Mouse (Mus musculus) liver, embryonic 16.5 days (tissue): ENCODE measurements at regions not wholly inside any gene's neighbourhood (a gene's known extent, or its start where the extent isn't known, plus 50 kb on each side); places are given as distances from the start of the nearest gene placed in this dataset.
"Not testable (repeated sequence)": the region's sequence is repeated elsewhere in the genome, so short reads cannot be mapped to it uniquely, and the experiment has no call there.

Source experiments
- ATAC-seq: fragments of 200-750 bp; cut with Nextera tagmentation; 2 replicates; pipeline ENCODE4 v1.8.0; 2017; ENCODE audit warnings: low read depth, mild to moderate bottlenecking, moderate number of reproducible peaks, moderate library complexity
- H3K27ac ChIP-seq: fragments of 300-500 bp; sonication (generic); 2 replicates; pipeline ENCODE4 v1.5.1; 2014; ENCODE audit warnings: mild to moderate bottlenecking, low read length
- H3K27me3 ChIP-seq: fragments of 300-500 bp; sonication (generic); 2 replicates; pipeline ENCODE4 v1.6.1; 2014; ENCODE audit warnings: low read depth, low read length, mixed read lengths; ENCODE audit not compliant: control insufficient read depth, insufficient read depth
- H3K36me3 ChIP-seq: fragments of 300-500 bp; sonication (generic); 2 replicates; pipeline ENCODE4 v1.6.1; 2014; ENCODE audit warnings: mild to moderate bottlenecking; ENCODE audit not compliant: control insufficient read depth, insufficient read depth
- H3K4me1 ChIP-seq: fragments of 300-500 bp; sonication (generic); 2 replicates; pipeline ENCODE4 v1.6.1; 2014; ENCODE audit warnings: low read depth, low read length, mixed read lengths; ENCODE audit not compliant: control insufficient read depth
- H3K4me2 ChIP-seq: fragments of 300-500 bp; sonication (generic); 2 replicates; pipeline ENCODE4 v1.6.1; 2014; ENCODE audit warnings: low read depth, low read length, mixed read lengths
- H3K4me3 ChIP-seq: fragments of 300-500 bp; sonication (generic); 2 replicates; pipeline ENCODE4 v1.5.1; 2014; ENCODE audit warnings: low read depth, mild to moderate bottlenecking, low read length
- H3K9ac ChIP-seq: fragments of 300-500 bp; sonication (generic); 2 replicates; pipeline ENCODE4 v1.6.1; 2014; ENCODE audit warnings: low read depth, low read length
- H3K9me3 ChIP-seq: fragments of 300-500 bp; sonication (generic); replicated peaks from 2 replicates; pipeline ENCODE4 v1.6.1; 2016; ENCODE audit warnings: low read length; ENCODE audit not compliant: control insufficient read depth
- WGBS: fragments of 180-500 bp; shearing (Covaris S2); extraction: QIAGEN DNeasy Blood & Tissue Kit; methylation state at CpG from one replicate; pipeline ENCODE4 v1.1.7; 2014; ENCODE audit not compliant: insufficient replicate concordance; 5-methylcytosine and 5-hydroxymethylcytosine counted together

DNA sequence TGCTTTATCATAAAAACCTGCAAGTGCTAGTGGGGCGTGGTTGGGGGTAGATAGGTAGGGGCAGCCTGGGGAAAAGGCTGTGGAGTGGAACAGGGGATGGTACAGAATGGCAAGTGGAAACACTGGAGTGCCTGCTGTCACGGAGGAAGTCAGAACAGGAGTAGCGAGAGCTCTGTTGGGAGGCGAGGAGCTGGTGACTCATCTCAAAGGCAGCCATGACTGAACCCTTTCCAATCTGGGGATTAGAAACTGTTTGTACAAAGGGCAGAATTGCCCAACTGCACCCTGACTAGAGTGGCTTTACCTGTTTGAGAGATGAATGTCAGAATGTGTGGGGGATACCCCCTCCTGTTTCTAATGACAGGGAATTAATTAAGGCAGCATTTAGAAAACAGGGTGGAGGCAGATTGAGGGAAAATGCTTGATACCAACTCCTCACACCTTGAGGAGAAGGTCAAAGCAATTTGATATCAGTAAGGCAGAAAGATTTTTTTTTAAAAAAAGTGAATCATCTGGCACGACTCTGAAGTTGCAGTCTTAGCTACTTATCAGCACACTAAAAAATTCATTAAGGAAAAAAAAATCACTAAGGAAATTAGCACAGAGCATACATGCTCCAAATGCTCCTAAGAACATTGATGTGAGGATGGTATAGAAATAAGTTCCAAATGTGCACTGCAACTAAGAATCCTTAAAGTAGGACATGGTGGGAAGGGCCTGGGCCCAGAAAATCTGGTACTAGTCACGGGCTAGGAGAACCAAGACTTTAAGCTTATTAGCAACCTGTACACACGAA is 54.7 kb upstream of the Usp25 start:
- no peak for ATAC-seq
- Histone ChIP-seq H3K9me3 (no peaks in the 10 kb centered on the region), H3K36me3 (no peaks in the 10 kb centered on the region), H3K9ac (no peak overlapping the region), H3K4me1 (no peaks in the 10 kb centered on the region), H3K27me3 (no peaks in the 10 kb centered on the region), H3K4me3 (no peak overlapping the region), H3K4me2 (no peak overlapping the region), H3K27ac (no peak overlapping the region)
- 50% methylated on average over 7 of the region's 7 CpGs for WGBS

GRCm38 (mm10) chr16:76957491-76957890 is 56.0 kb upstream of the Usp25 start:
- Histone ChIP-seq H3K9ac (no peak overlapping the region), H3K27ac (no peak overlapping the region), H3K4me3 (no peak overlapping the region), H3K4me1 (no peaks in the 10 kb centered on the region), H3K36me3 (no peaks in the 10 kb centered on the region), H3K27me3 (no peaks in the 10 kb centered on the region), H3K4me2 (no peak overlapping the region), H3K9me3 (no peaks in the 10 kb centered on the region)
- 64% methylated on average over 3 of the region's 3 CpGs for WGBS
- ATAC-seq: no peak

DNA sequence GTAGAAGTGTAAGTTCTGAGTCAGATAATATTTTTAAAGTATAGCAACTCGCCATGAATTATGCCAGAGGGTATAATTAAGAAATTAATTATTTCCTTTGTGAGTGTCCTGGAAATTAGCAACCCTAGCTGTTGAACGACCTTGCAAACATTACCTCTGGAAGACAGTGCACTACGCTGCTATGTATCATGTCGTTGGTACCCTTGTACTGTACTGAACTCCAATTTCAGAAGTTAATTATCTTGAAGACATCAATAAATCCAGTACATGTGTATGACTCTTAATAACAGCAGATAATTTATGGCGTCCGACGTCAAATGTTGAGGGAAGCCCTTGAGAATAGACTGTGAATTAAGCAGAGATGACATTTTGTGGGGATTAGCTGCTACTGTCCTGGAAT is 56.4 kb upstream of the Usp25 start:
- H3K4me2 ChIP-seq: no peak overlapping the region
- H3K9me3 ChIP-seq: no peaks in the 10 kb centered on the region
- H3K27ac ChIP-seq: no peak overlapping the region
- H3K36me3 ChIP-seq: no peaks in the 10 kb centered on the region
- H3K4me3 ChIP-seq: no peak overlapping the region
- WGBS: 74% methylated on average over 7 of the region's 7 CpGs
- ATAC-seq: no peak
- no peak overlapping the region for H3K9ac ChIP-seq
- no peaks in the 10 kb centered on the region for H3K27me3 ChIP-seq
- no peaks in the 10 kb centered on the region for H3K4me1 ChIP-seq

- Histone ChIP-seq H3K4me1 (no peaks in the 10 kb centered on the region), H3K4me3 (no peak overlapping the region), H3K4me2 (no peak overlapping the region), H3K9ac (no peak overlapping the region), H3K27ac (no peak overlapping the region), H3K36me3 (no peaks in the 10 kb centered on the region), H3K9me3 (no peaks in the 10 kb centered on the region), H3K27me3 (no peaks in the 10 kb centered on the region)
- ATAC-seq: no peak
- whole genome bisulfite sequencing: 75% methylated on average over 10 of the region's 10 CpGs
These were observed 62.5 kb upstream of the Usp25 start for GRCm38 (mm10) chr16:76950836-76951486.

GRCm38 (mm10) chr16:76947011-76947410 is 66.5 kb upstream of the Usp25 start:
- Histone ChIP-seq H3K36me3 (no peaks in the 10 kb centered on the region), H3K4me3 (no peak overlapping the region), H3K4me1 (no peaks in the 10 kb centered on the region), H3K9me3 (no peaks in the 10 kb centered on the region), H3K27me3 (no peaks in the 10 kb centered on the region), H3K9ac (no peak overlapping the region), H3K4me2 (no peak overlapping the region), H3K27ac (no peak overlapping the region)
- WGBS: 59% methylated on average over 5 of the region's 5 CpGs
- no peak for ATAC-seq

GRCm38 (mm10) chr16:76938128-76938527 is 75.4 kb upstream of the Usp25 start:
- Histone ChIP-seq H3K4me2 (no peak overlapping the region), H3K27ac (no peak overlapping the region), H3K27me3 (no peaks in the 10 kb centered on the region), H3K4me1 (no peaks in the 10 kb centered on the region), H3K36me3 (no peaks in the 10 kb centered on the region), H3K9ac (no peak overlapping the region), H3K4me3 (no peak overlapping the region), H3K9me3 (no peaks in the 10 kb centered on the region)
- ATAC-seq: no peak
- WGBS: 58% methylated on average over 2 of the region's 2 CpGs

DNA sequence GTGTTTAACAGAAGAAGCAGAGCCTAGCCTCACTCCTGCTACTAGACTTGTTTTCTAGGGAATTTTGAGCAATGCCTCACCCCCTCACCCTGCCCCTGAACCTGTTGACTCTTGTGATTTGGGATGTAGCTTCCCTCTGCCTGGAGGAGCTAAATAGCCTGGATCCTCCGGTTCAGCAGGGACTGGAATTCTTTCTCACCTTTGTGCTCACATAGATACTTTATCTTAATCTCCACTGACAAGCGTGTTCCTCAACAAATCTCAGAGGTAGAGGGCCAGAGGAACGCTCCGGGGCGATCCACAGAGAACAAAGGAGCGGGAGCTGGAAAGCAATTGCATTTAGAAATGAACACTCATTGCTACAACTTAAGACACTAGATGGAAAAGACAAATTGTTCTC is 85.6 kb upstream of the Usp25 start:
- Histone ChIP-seq H3K4me3 (no peak overlapping the region), H3K4me2 (no peak overlapping the region), H3K4me1 (no peaks in the 10 kb centered on the region), H3K27me3 (no peaks in the 10 kb centered on the region), H3K36me3 (no peaks in the 10 kb centered on the region), H3K27ac (no peak overlapping the region), H3K9ac (no peak overlapping the region), H3K9me3 (no peaks in the 10 kb centered on the region)
- WGBS: 66% methylated on average over 6 of the region's 6 CpGs
- ATAC-seq: no peak

DNA sequence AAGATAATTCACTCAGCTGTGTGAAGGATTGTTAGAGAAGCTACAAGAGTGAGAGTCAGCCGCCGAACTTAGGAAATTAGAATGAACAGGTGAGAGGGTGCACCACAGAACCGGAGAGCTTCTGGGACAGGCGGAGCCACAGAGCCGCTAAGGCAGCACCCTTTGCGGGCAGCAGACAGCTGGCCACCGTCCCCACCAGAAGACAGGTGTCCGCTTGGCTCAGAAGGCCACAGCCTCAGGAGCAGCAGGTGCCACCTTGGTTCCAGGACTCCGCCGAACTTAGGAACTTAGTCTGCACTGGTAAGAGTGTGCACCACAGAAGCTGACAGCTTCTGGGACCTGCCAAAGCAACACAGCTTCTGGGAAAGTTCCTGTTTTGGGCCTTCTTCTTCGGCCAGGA is 93.4 kb upstream of the Usp25 start:
- H3K9ac ChIP-seq, H3K4me2 ChIP-seq, H3K4me3 ChIP-seq, H3K36me3 ChIP-seq, H3K27me3 ChIP-seq, H3K27ac ChIP-seq, H3K9me3 ChIP-seq, H3K4me1 ChIP-seq, ATAC-seq: not testable (repeated sequence)
- 74% methylated on average over 11 of the region's 11 CpGs for WGBS

DNA sequence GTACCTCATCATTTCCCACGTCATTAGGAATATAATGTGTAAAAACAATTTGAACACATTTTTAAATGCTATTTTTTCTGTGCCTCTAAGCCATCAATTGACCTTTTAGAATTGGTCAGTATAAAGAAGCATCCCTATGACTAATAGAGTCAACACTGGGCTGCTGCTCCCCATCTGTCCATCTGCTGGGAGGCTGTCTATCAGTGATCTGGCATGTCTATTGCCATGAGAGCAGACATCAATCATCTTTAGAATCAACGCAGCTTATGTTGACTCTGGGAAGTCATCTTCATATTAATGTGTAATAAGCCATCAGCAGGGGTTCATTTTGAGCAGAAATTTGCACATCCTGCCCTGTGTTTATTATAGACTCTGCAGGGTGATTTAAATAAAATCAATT is 94.9 kb upstream of the Usp25 start:
- H3K4me2 ChIP-seq: no peak overlapping the region
- no peaks in the 10 kb centered on the region for H3K4me1 ChIP-seq
- no peak overlapping the region for H3K4me3 ChIP-seq
- H3K27ac ChIP-seq: no peak overlapping the region
- H3K27me3 ChIP-seq: no peaks in the 10 kb centered on the region
- H3K9ac ChIP-seq: no peak overlapping the region
- H3K9me3 ChIP-seq: no peaks in the 10 kb centered on the region
- WGBS: 56% methylated on average over 2 of the region's 2 CpGs
- no peak for ATAC-seq
- no peaks in the 10 kb centered on the region for H3K36me3 ChIP-seq
